Mouse (Mus musculus) cerebellum, postnatal 36 days (tissue): ENCODE measurements at regions not wholly inside any gene's neighbourhood (a gene's known extent, or its start where the extent isn't known, plus 50 kb on each side); places are given as distances from the start of the nearest gene placed in this dataset.

Experiments
- DNase-seq, 2 experiments: peaks; one replicate each; pipeline ENCODE4 v3.0.0; 2021 to 2022; ENCODE audit warnings: mixed read lengths in 2 of 2

- peak; percentile 16 to 23 for DNase-seq
Observed at GRCm38 (mm10) chr3:66738201-66739062, 242.8 kb upstream of the Rsrc1 start.

DNA sequence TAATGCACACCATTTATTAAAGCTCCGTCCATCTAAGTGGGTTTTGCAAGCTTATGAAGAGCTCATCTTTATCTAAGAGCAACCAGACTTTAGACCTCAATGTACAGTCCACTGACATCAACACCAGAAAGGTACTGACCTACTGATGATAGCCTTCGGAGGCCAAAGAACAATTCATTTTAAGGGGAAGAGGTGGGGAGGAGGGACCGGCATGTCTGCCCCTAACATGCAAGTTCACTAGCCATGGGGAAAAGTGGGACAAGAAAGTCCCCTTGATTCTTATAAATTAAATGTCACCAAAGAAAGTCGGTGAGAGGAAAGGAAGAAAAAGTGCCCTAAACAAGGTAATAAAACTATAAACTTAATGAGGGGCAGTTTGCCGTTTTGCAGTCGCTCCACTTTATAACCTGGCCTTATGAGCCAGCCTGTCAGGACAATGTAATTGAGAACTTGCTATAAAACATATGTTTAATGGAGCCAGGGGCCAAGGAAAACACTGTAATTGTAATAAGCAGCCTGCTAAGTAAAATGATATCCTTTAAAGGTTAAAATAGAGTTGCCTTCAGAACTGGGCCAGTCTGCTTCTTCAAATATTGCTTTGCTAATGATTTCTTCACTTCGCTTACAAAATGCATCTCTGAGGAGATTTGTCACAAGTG is 241.7 kb upstream of the Rsrc1 start:
- DNase-seq: no peak

GRCm38 (mm10) chr3:66744133-66744913 is 236.9 kb upstream of the Rsrc1 start:
- DNase-seq: no peak

- peak; percentile 20 to 32 for DNase-seq
Observed at GRCm38 (mm10) chr3:66746373-66747072, 234.7 kb upstream of the Rsrc1 start.

DNA sequence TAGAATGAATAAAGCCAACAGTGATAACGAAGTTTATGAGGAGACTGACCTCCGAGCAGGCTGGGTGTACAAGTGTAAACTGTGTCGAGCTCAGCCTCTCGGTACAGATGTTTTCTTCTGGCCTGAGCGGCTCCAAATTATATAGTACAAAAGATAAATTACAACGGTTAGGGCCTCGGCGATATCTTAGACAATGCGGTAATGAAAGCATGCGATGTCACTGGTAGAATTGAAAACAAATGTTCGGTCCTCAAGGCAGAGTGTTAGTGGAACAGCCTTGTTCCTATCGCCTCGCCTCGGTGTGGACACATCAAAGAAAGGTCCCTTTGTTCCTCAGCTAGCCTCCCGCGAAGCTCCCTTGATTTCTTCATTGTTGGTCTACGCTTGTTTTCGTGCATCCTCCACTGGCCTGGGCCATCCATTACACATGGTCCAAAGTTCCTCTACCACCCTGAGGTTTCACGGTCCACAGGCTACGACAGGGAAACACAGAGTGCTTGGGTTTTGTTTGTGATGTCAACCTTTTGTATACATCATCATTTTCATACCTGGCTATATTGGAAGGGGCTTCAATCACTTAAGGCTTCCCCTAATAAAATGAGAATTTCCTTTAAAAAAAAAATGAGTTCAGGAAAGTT is 234.0 kb upstream of the Rsrc1 start:
- DNase-seq: peak in 1 of 2 experiments; percentile 6

GRCm38 (mm10) chr3:66758141-66758540 is 223.0 kb upstream of the Rsrc1 start:
- no peak for DNase-seq

DNA sequence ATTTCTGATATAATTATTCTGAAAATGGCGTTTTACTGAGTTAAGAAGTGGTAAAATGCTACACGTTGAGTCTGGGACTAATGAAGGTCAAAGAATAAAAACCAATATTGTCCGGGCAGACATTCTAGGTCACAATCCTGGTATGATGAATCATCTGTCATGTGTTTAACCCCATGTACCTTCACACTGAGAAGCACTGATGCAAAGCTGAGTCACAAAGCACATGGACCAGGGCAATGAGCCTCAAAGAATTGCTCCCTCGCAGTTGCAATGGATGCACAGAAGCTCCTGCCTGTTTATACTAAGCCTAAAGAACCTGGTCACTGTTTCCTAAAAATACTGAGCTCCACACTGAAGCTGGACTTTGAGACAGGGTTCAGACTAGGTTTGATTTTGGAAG is 221.3 kb upstream of the Rsrc1 start:
- no peak for DNase-seq

GRCm38 (mm10) chr3:66762446-66762845 is 218.7 kb upstream of the Rsrc1 start:
- no peak for DNase-seq

DNA sequence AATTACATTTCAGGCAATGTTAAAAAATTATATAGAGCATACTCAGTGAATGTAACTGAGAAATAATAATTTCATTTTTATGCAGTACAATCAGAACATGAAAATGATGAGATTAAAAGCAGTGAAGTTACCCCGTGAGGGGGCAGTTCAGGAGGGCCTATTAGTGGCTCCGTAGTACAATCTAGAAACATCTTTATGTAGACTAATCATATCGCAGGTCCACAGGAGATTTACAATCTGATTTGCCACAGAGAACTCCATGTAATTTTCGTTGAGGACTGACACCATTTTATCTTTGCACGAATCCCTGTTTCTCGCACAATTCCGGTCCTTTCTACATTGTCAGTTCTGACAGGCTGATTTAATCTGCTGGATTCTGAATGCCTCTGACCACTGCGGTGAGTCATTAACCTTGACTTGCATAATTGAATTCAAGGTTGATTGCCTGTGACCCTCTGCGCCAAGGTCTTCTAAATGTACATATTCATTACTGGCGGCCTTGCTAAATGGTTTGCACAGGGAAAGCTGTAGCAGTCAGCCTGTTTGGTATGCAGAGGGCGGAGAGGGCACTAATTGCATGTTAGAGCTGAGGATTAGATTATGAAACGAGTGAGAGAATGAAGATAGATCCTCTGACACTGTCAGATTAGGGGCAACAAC is 183.7 kb upstream of the Rsrc1 start:
- no peak for DNase-seq

GRCm38 (mm10) chr3:66798292-66798691 is 182.9 kb upstream of the Rsrc1 start:
- no peak for DNase-seq

- no peak for DNase-seq
Observed at GRCm38 (mm10) chr3:66802538-66802937, 178.7 kb upstream of the Rsrc1 start.

DNA sequence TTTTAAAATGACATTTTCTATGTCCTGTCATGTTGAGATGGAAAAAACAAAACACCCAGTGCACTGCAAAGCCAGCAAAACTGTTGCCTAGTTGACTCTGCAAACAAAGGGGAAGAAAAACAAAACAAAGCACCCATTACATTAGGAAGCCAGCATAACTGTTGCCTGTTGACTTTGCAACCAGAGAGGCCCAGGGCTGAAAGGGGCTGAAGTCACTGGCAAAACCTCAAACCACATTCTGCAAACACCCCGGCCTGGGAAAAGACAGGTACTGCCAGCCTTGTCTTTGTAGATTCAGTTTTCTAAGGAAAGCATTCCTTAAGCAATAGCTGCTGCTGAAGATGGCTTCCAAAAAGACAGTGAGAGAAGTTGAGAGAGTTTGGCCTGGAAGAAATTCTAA is 175.0 kb upstream of the Rsrc1 start:
- DNase-seq: no peak

GRCm38 (mm10) chr3:66812686-66813445 is 168.3 kb upstream of the Rsrc1 start:
- no peak for DNase-seq

GRCm38 (mm10) chr3:66825761-66826160 is 155.4 kb upstream of the Rsrc1 start:
- DNase-seq: no peak
